Mouse (Mus musculus): ENCODE measurements around the gene Polr2j.

- TF ChIP-seq CTCF (IDR thresholded peaks at IDR 0.05; ENCODE audit: control insufficient read depth, insufficient read depth, insufficient replicate concordance, low read depth, low read length) (no peak), POLR2A (IDR thresholded peaks at IDR 0.05; ENCODE audit: control insufficient read depth, low read depth, low read length) (no peak)
Observed at GRCm38 (mm10) chr5:136139393-136139792, 23.0 kb downstream of the Polr2j start.

All from testis, adult 2 months (tissue).